ENCODE assay signal across 8 mouse cellular contexts in the genomic region with DNA sequence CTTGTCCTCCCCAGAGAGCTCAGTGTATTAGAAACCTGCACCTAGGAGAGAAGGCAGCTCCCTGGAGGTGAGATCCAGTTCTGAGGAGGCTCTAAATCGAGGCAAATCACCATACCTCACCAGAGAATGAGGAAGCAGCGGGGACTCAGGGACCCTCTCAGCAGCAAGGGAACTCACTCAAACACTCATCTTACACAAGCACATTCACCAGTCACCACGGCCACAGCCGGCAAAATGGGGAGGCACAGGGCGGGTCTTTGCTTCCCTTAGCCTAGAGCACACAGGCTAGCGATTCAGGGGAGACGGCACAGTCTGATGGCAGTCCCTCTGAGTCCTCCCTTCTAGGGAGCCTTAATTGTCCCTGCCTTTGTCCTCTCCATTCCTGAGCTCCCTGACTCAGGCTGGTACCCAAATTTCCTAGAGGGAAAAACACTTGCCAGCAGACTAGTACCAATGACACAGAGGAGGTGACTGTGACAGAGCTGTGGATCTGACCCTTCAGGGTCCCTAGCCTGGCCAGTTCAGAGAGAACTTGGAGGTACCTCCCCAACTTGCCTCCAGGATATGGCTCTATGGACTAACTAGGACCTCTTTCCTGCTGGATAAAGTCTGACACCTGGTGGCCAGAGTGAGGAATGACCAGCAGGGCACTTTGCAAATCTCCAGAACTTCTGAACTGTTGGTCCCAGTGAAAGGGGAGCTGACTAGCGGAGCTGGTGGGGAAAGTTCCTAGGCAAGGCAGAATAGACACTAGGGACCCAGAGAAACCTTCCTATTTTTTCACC. TPM values are rescaled to one million over a fixed set of nuclear protein-coding genes. Genes with fewer than 3 reads are reported as not detected.
DNase-seq lines count a peak whose midpoint lies in the region; ATAC-seq and TF ChIP-seq lines count a peak whose summit lies in the region.

No protein-coding gene starts in this region.

- WGBS in liver, embryonic 12.5 days (ENCODE audit: insufficient replicate concordance), result 11% methylated on average over 8 of the region's 8 CpGs
- WGBS in hindbrain, embryonic 14.5 days, result 25% methylated on average over 8 of the region's 8 CpGs

- peaks cover 6% of the 10 kb centered on the region for H3K79me2 ChIP-seq in myocyte (ENCODE audit: control insufficient read depth, insufficient read depth)

- no peak overlapping the region for H3K9ac ChIP-seq in liver, embryonic 12.5 days
- H3K9ac ChIP-seq in hindbrain, embryonic 14.5 days, result no peak overlapping the region

- peaks cover 49% of the 10 kb centered on the region for H3K27me3 ChIP-seq in liver, embryonic 12.5 days (replicated peaks)
- peaks cover 13% of the 10 kb centered on the region for H3K27me3 ChIP-seq in hindbrain, embryonic 14.5 days (ENCODE audit: control insufficient read depth, insufficient read depth, low read length)
- H3K27me3 ChIP-seq in myocyte (ENCODE audit: control insufficient read depth, insufficient read depth, insufficient read length), result no peaks in the 10 kb centered on the region
- no peaks in the 10 kb centered on the region for H3K27me3 ChIP-seq in testis, adult 2 months (ENCODE audit: control insufficient read depth, insufficient read depth, low read length)

- TF ChIP-seq POLR2A in myocyte (IDR thresholded peaks at IDR 0.05; ENCODE audit: insufficient read length, low read depth), result no peak
- TF ChIP-seq POLR2A in testis, adult 2 months (IDR thresholded peaks at IDR 0.05; ENCODE audit: control insufficient read depth, low read depth, low read length), result no peak

- no peak for ATAC-seq in liver, embryonic 12.5 days
- peak; percentile 61 for ATAC-seq in erythroblast, adult 5-6 weeks (replicated peaks; ENCODE audit: low FRiP score, poor library complexity, severe bottlenecking)
- no peak for ATAC-seq in hindbrain, embryonic 14.5 days (ENCODE audit: low FRiP score)

- no peak overlapping the region for H3ac ChIP-seq in myocyte (ENCODE audit: control insufficient read depth, insufficient read length)

- no peak overlapping the region for H3K27ac ChIP-seq in liver, embryonic 12.5 days
- H3K27ac ChIP-seq in hindbrain, embryonic 14.5 days, result no peak overlapping the region
- H3K27ac ChIP-seq in testis, adult 2 months (ENCODE audit: control insufficient read depth, insufficient read depth, low read depth, low read length), result no peak overlapping the region

- DNase-seq in liver, result peak; percentile 67
- DNase-seq in adrenal gland, postnatal 36 days, result peak; percentile 72 to 78
- DNase-seq in hindbrain, embryonic 14.5 days (ENCODE audit: low spot score), result peak; percentile 89
- peak; percentile 70 to 75 for DNase-seq in left cerebral cortex, postnatal 10 days (ENCODE audit: extremely low spot score in 1 of 2, low spot score in 2 of 2)

- no peak overlapping the region for H3K4me3 ChIP-seq in liver, embryonic 12.5 days
- H3K4me3 ChIP-seq in hindbrain, embryonic 14.5 days (replicated peaks; ENCODE audit: low read length), result no peak overlapping the region
- H3K4me3 ChIP-seq in myocyte, result no peak overlapping the region
- H3K4me3 ChIP-seq in testis, adult 2 months (ENCODE audit: control insufficient read depth, low read depth, low read length), result no peak overlapping the region

- no peaks in the 10 kb centered on the region for H3K36me3 ChIP-seq in liver, embryonic 12.5 days
- H3K36me3 ChIP-seq in hindbrain, embryonic 14.5 days (replicated peaks; ENCODE audit: control insufficient read depth, insufficient read depth), result no peaks in the 10 kb centered on the region
- no peaks in the 10 kb centered on the region for H3K36me3 ChIP-seq in myocyte (ENCODE audit: control insufficient read depth, insufficient read depth)
- no peaks in the 10 kb centered on the region; the same call in 1 of the 2 replicates for H3K36me3 ChIP-seq in testis, adult 2 months (ENCODE audit: control insufficient read depth, insufficient read depth, low read length)

- TF ChIP-seq CTCF in testis, adult 2 months (IDR thresholded peaks at IDR 0.05; ENCODE audit: control insufficient read depth, insufficient read depth, insufficient replicate concordance, low read depth, low read length), result peak; percentile 51; the same call in 1 of the 2 replicates

- intact Hi-C loops in left cerebral cortex, postnatal 10 days (cut with DNase I), result loop anchor here (2.0 to 10.0 kb wide), 4 partner anchors 21 to 283 kb away; a partner anchor contains a TSS

- peaks cover 54% of the 10 kb centered on the region for H3K4me1 ChIP-seq in liver, embryonic 12.5 days
- H3K4me1 ChIP-seq in hindbrain, embryonic 14.5 days (replicated peaks; ENCODE audit: control insufficient read depth, insufficient read depth, low read length), result peaks cover 10% of the 10 kb centered on the region
- H3K4me1 ChIP-seq in testis, adult 2 months (ENCODE audit: control insufficient read depth, insufficient read depth, low read length), result peaks cover 10% of the 10 kb centered on the region

- H3K4me2 ChIP-seq in liver, embryonic 12.5 days, result no peak overlapping the region
- H3K4me2 ChIP-seq in hindbrain, embryonic 14.5 days (replicated peaks), result no peak overlapping the region
- H3K4me2 ChIP-seq in myocyte (ENCODE audit: low read depth), result peak overlapping the region; percentile 88

- H3K9me3 ChIP-seq in liver, embryonic 12.5 days (replicated peaks), result no peaks in the 10 kb centered on the region
- H3K9me3 ChIP-seq in hindbrain, embryonic 14.5 days (ENCODE audit: control insufficient read depth, low read length), result no peaks in the 10 kb centered on the region

TF ChIP-seq in myocyte, 11 proteins besides CTCF, POLR2A, EP300 and RAD21 (continues in another document):
- TF ChIP-seq TCF12 (IDR thresholded peaks at IDR 0.05; ENCODE audit: insufficient read depth, poor library complexity, severe bottlenecking) (no peak), TCF3 (IDR thresholded peaks at IDR 0.05; ENCODE audit: insufficient read length, low read depth) (no peak), MAX (IDR thresholded peaks at IDR 0.05; ENCODE audit: low read depth) (no peak), USF1 (IDR thresholded peaks at IDR 0.05; ENCODE audit: low read depth) (no peak), POLR2AphosphoS2 (IDR thresholded peaks at IDR 0.05; ENCODE audit: insufficient read length, low read depth) (no peak), MYOD1 (IDR thresholded peaks at IDR 0.05; ENCODE audit: control insufficient read depth in 1 of 3, insufficient read length in 2 of 3, low read depth in 2 of 3) (no peak), REST (IDR thresholded peaks at IDR 0.05; ENCODE audit: insufficient read depth, insufficient read length) (no peak), SRF (IDR thresholded peaks at IDR 0.05; ENCODE audit: control insufficient read depth, insufficient read length, low read depth) (no peak), CEBPB (IDR thresholded peaks at IDR 0.05; ENCODE audit: insufficient read depth, poor library complexity, severe bottlenecking) (no peak)

RNA-seq across cellular contexts. Expression of a gene that starts 3.6 kb away (rescaled TPM):
- 12.8 and 13.2 TPM in 2 replicates for polyA plus RNA-seq in liver, embryonic 12.5 days (2016; fragmentation: Nextera tagmentation; extraction: Ambion mirVana)
- total RNA-seq in adrenal gland, postnatal 36 days (2021), result 10 to 100 TPM; 50.2 to 54.4 TPM
- total RNA-seq in erythroblast, adult 5-6 weeks (2015; ENCODE audit: low replicate concordance), result 23.6 and 25.4 TPM in 2 replicates
- 8.8 and 30.3 TPM in 2 replicates for total RNA-seq in erythroblast, adult 5-6 weeks (2017; ENCODE audit: low replicate concordance)
- 18.8 and 20.4 TPM in 2 replicates for polyA plus RNA-seq in hindbrain, embryonic 14.5 days (2014; fragmentation: Nextera tagmentation; extraction: Ambion mirVana)
- total RNA-seq in left cerebral cortex, postnatal 10 days (2021), result 10 to 100 TPM; 12.8 to 16.2 TPM
- 166 TPM for polyA plus RNA-seq in myocyte (2012; fragmentation: generic; extraction: Trizol)
- polyA plus RNA-seq in testis, adult 2 months (2012; rRNA removed), result 16.3 and 19.4 TPM in 2 replicates

RNA-seq across cellular contexts. Expression of a gene that starts 13.9 kb away (rescaled TPM):
- polyA plus RNA-seq in liver, embryonic 12.5 days (2016; fragmentation: Nextera tagmentation; extraction: Ambion mirVana), result not detected in 2 replicates
- total RNA-seq in adrenal gland, postnatal 36 days (2021), result not detected
- not detected in 2 replicates for total RNA-seq in erythroblast, adult 5-6 weeks (2015; ENCODE audit: low replicate concordance)
- not detected in 2 replicates for total RNA-seq in erythroblast, adult 5-6 weeks (2017; ENCODE audit: low replicate concordance)
- not detected in 2 replicates for polyA plus RNA-seq in hindbrain, embryonic 14.5 days (2014; fragmentation: Nextera tagmentation; extraction: Ambion mirVana)
- total RNA-seq in left cerebral cortex, postnatal 10 days (2021), result not detected
- not detected for polyA plus RNA-seq in myocyte (2012; fragmentation: generic; extraction: Trizol)
- 1.2 and 3.0 TPM in 2 replicates for polyA plus RNA-seq in testis, adult 2 months (2012; rRNA removed)

RNA-seq across cellular contexts. Expression of a gene that starts 14.0 kb away (rescaled TPM):
- 0.73 and 1.3 TPM in 2 replicates for polyA plus RNA-seq in liver, embryonic 12.5 days (2016; fragmentation: Nextera tagmentation; extraction: Ambion mirVana)
- 10 to 100 TPM in 1 of 2 experiments, 1 to 10 TPM in 1; 6.3 to 17.4 TPM for total RNA-seq in adrenal gland, postnatal 36 days (2021)
- total RNA-seq in erythroblast, adult 5-6 weeks (2015; ENCODE audit: low replicate concordance), result 0.38 TPM in 1 of 2 replicates, not detected in the other
- not detected in 2 replicates for total RNA-seq in erythroblast, adult 5-6 weeks (2017; ENCODE audit: low replicate concordance)
- 0.51 and 0.53 TPM in 2 replicates for polyA plus RNA-seq in hindbrain, embryonic 14.5 days (2014; fragmentation: Nextera tagmentation; extraction: Ambion mirVana)
- total RNA-seq in left cerebral cortex, postnatal 10 days (2021), result 1 to 10 TPM; 1.5 to 1.7 TPM
- polyA plus RNA-seq in myocyte (2012; fragmentation: generic; extraction: Trizol), result 11.5 TPM
- polyA plus RNA-seq in testis, adult 2 months (2012; rRNA removed), result 2.0 and 3.1 TPM in 2 replicates

RNA-seq across cellular contexts. Expression of a gene that starts 26.6 kb away (rescaled TPM):
- 26.5 and 26.8 TPM in 2 replicates for polyA plus RNA-seq in liver, embryonic 12.5 days (2016; fragmentation: Nextera tagmentation; extraction: Ambion mirVana)
- total RNA-seq in adrenal gland, postnatal 36 days (2021), result 1 to 10 TPM; 7.6 TPM
- total RNA-seq in erythroblast, adult 5-6 weeks (2015; ENCODE audit: low replicate concordance), result 12.7 and 23.2 TPM in 2 replicates
- total RNA-seq in erythroblast, adult 5-6 weeks (2017; ENCODE audit: low replicate concordance), result 9.1 and 15.7 TPM in 2 replicates
- polyA plus RNA-seq in hindbrain, embryonic 14.5 days (2014; fragmentation: Nextera tagmentation; extraction: Ambion mirVana), result 19.4 and 22.5 TPM in 2 replicates
- total RNA-seq in left cerebral cortex, postnatal 10 days (2021), result 1 to 10 TPM; 8.9 to 9.3 TPM
- 16.7 TPM for polyA plus RNA-seq in myocyte (2012; fragmentation: generic; extraction: Trizol)
- polyA plus RNA-seq in testis, adult 2 months (2012; rRNA removed), result 9.0 and 9.2 TPM in 2 replicates

RNA-seq across cellular contexts. Expression of a gene that starts 36.2 kb away (rescaled TPM):
- polyA plus RNA-seq in liver, embryonic 12.5 days (2016; fragmentation: Nextera tagmentation; extraction: Ambion mirVana), result 572 and 577 TPM in 2 replicates
- 100 to 1,000 TPM; 403 to 410 TPM for total RNA-seq in adrenal gland, postnatal 36 days (2021)
- 100 and 139 TPM in 2 replicates for total RNA-seq in erythroblast, adult 5-6 weeks (2015; ENCODE audit: low replicate concordance)
- total RNA-seq in erythroblast, adult 5-6 weeks (2017; ENCODE audit: low replicate concordance), result 131 and 151 TPM in 2 replicates
- polyA plus RNA-seq in hindbrain, embryonic 14.5 days (2014; fragmentation: Nextera tagmentation; extraction: Ambion mirVana), result 581 and 604 TPM in 2 replicates
- 100 to 1,000 TPM; 331 to 336 TPM for total RNA-seq in left cerebral cortex, postnatal 10 days (2021)
- polyA plus RNA-seq in myocyte (2012; fragmentation: generic; extraction: Trizol), result 702 TPM
- polyA plus RNA-seq in testis, adult 2 months (2012; rRNA removed), result 48.8 and 49.8 TPM in 2 replicates
